Mouse (Mus musculus) liver (tissue): ENCODE measurements around the gene Rfk.

Experiments used
- DNase-seq: peaks from one replicate; pipeline ENCODE4 v3.0.0-alpha.2; 2020; ENCODE audit warnings: mixed read lengths

Gene Rfk

GRCm38 (mm10) chr19:17385426-17385825, 8.4 kb upstream of the Rfk start:
- no peak for DNase-seq

- no peak for DNase-seq
Observed at GRCm38 (mm10) chr19:17386424-17386823, 7.4 kb upstream of the Rfk start.

GRCm38 (mm10) chr19:17388404-17388803, 5.4 kb upstream of the Rfk start:
- no peak for DNase-seq

- no peak for DNase-seq
Observed at GRCm38 (mm10) chr19:17392866-17393265, 977 bp upstream of the Rfk start.

- no peak for DNase-seq
Observed at GRCm38 (mm10) chr19:17396802-17397201, 3.0 kb downstream of the Rfk start.

- DNase-seq, result no peak
Observed at GRCm38 (mm10) chr19:17397922-17398321, 4.1 kb downstream of the Rfk start.

GRCm38 (mm10) chr19:17399965-17400364, 6.1 kb downstream of the Rfk start:
- no peak for DNase-seq

GRCm38 (mm10) chr19:17400571-17400970, 6.7 kb downstream of the Rfk start:
- no peak for DNase-seq

- no peak for DNase-seq
Observed at GRCm38 (mm10) chr19:17403175-17403574, 9.3 kb downstream of the Rfk start.

- DNase-seq, result peak; percentile 66
Observed at GRCm38 (mm10) chr19:17406823-17407222, 13.0 kb downstream of the Rfk start.

- no peak for DNase-seq
Observed at GRCm38 (mm10) chr19:17408591-17408990, 14.7 kb downstream of the Rfk start.

- no peak for DNase-seq
Observed at GRCm38 (mm10) chr19:17409351-17409750, 15.5 kb downstream of the Rfk start.

GRCm38 (mm10) chr19:17410465-17411065, 16.7 kb downstream of the Rfk start:
- DNase-seq, result peak; percentile 21

GRCm38 (mm10) chr19:17412915-17413459, 19.1 kb downstream of the Rfk start:
- DNase-seq, result no peak

- no peak for DNase-seq
Observed at GRCm38 (mm10) chr19:17417855-17418254, 24.0 kb downstream of the Rfk start.

GRCm38 (mm10) chr19:17423306-17423705, 29.5 kb downstream of the Rfk start:
- DNase-seq, result no peak

- no peak for DNase-seq
Observed at GRCm38 (mm10) chr19:17427824-17428560, 34.1 kb downstream of the Rfk start.

- no peak for DNase-seq
Observed at GRCm38 (mm10) chr19:17428561-17428914, 34.7 kb downstream of the Rfk start.

GRCm38 (mm10) chr19:17436651-17437050, 42.8 kb downstream of the Rfk start:
- no peak for DNase-seq

- DNase-seq, result no peak
Observed at GRCm38 (mm10) chr19:17439476-17440189, 45.8 kb downstream of the Rfk start.

GRCm38 (mm10) chr19:17443581-17443980, 49.7 kb downstream of the Rfk start:
- DNase-seq, result no peak
